In the genomic region with DNA sequence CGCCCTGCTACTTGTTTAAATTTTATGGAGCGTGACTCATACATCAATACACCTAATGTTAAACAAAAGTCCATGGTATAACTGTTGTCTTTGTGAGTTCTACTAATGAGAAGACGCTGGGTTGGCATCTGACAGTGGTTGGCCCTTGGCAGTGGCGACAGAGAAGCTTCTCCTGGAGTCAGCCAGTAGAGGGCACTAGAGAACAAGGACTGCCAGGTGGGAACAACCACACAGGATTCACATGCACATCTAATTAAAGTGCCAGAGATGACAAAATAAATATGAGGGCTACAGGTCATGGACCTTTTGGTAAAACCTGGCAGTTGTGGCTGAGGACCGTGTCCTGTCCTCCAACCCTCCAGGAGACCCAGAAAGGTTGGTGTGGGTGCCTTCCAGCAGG, we compare ENCODE assay signal across 10 mouse cellular contexts. TPM values are rescaled to one million over a fixed set of nuclear protein-coding genes. Genes with fewer than 3 reads are reported as not detected.
DNase-seq lines count a peak whose midpoint lies in the region; ATAC-seq and TF ChIP-seq lines count a peak whose summit lies in the region.
"Had no signal": no experiment of that assay in that cellular context is flagged by ENCODE, and none has a peak within 500 bp of the region (broad histone marks: within the 10 kb centered on the region; RNA-seq: fewer than 3 reads in every experiment).

No protein-coding gene starts in this region.

- no peaks in the 10 kb centered on the region for H3K36me3 ChIP-seq in kidney, embryonic 15.5 days
- no peaks in the 10 kb centered on the region for H3K36me3 ChIP-seq in ES-Bruce4 (ENCODE audit: control insufficient read depth, insufficient read depth, low read length, poor library complexity, severe bottlenecking)
- H3K36me3 ChIP-seq in thymus, adult 2 months (ENCODE audit: control insufficient read depth, insufficient read depth, low read length), result no peaks in the 10 kb centered on the region
- H3K36me3 ChIP-seq: embryonic facial prominence, embryonic 15.5 days had no signal

- 12% methylated on average over 5 of the region's 5 CpGs for WGBS in kidney, embryonic 15.5 days
- WGBS in thymus, adult 2 months, result 36% methylated on average over 5 of the region's 5 CpGs

- peak; percentile 58 for DNase-seq in kidney, adult 18-20 months
- peak; percentile 54 for DNase-seq in c-Kit-negative CD71-positive TER-119-positive erythroid progenitor cells, embryonic 14.5 days (ENCODE audit: low read depth, low spot score)
- DNase-seq in fibroblast of lung, adult 2 months (ENCODE audit: low read depth), result peak; percentile 5
- peak; percentile 68 to 81 for DNase-seq in layer of hippocampus, adult 2 months (ENCODE audit: low spot score in 2 of 2)
- DNase-seq in thymus, adult 2 months, result peak; percentile 78

- H3K9ac ChIP-seq in kidney, embryonic 15.5 days, result no peak overlapping the region
- no peak overlapping the region for H3K9ac ChIP-seq in ES-Bruce4 (ENCODE audit: low read depth, poor library complexity, severe bottlenecking)
- H3K9ac ChIP-seq: embryonic facial prominence, embryonic 15.5 days had no signal

- no peak for ATAC-seq in kidney, embryonic 15.5 days (replicated peaks; ENCODE audit: low FRiP score)
- ATAC-seq in monocyte, adult 5-6 weeks (replicated peaks; ENCODE audit: insufficient number of reproducible peaks, low FRiP score, low TSS enrichment, poor library complexity, severe bottlenecking), result peak; percentile 65; the same call in 1 of the 2 replicates

- TF ChIP-seq POLR2A in ES-Bruce4 (IDR thresholded peaks at IDR 0.05; ENCODE audit: insufficient read depth, low read length), result no peak
- no peak for TF ChIP-seq POLR2A in thymus, adult 2 months (IDR thresholded peaks at IDR 0.05; ENCODE audit: control insufficient read depth, extremely low read depth, insufficient read depth, low read length, poor library complexity)

- no peak overlapping the region for H3K27ac ChIP-seq in kidney, embryonic 15.5 days
- H3K27ac ChIP-seq in ES-Bruce4 (ENCODE audit: insufficient read depth, low read length), result no peak overlapping the region
- no peak overlapping the region for H3K27ac ChIP-seq in layer of hippocampus, adult 2 months
- no peak overlapping the region for H3K27ac ChIP-seq in thymus, adult 2 months (ENCODE audit: control insufficient read depth, insufficient read depth, low read length)
- H3K27ac ChIP-seq: embryonic facial prominence, embryonic 15.5 days had no signal

- H3K4me1 ChIP-seq in kidney, embryonic 15.5 days, result no peaks in the 10 kb centered on the region
- no peaks in the 10 kb centered on the region for H3K4me1 ChIP-seq in ES-Bruce4 (ENCODE audit: control insufficient read depth, insufficient read depth, low read length)
- peaks cover 9% of the 10 kb centered on the region for H3K4me1 ChIP-seq in thymus, adult 2 months (replicated peaks; ENCODE audit: control insufficient read depth, insufficient read depth, low read length)
- H3K4me1 ChIP-seq: embryonic facial prominence, embryonic 15.5 days had no signal

- peak; percentile 79 for TF ChIP-seq CTCF in ES-Bruce4 (IDR thresholded peaks at IDR 0.05; ENCODE audit: low read depth, low read length)
- peak; percentile 93 for TF ChIP-seq CTCF in layer of hippocampus, adult 2 months (conservative IDR thresholded peaks at IDR 0.05)
- TF ChIP-seq CTCF in thymus, adult 2 months (IDR thresholded peaks at IDR 0.05; ENCODE audit: borderline replicate concordance, control insufficient read depth, extremely low read depth, insufficient read depth, low read length, poor library complexity), result peak; percentile 71; the same call in 1 of the 2 replicates

- TF ChIP-seq EP300 in ES-Bruce4 (IDR thresholded peaks at IDR 0.05; ENCODE audit: insufficient read depth, low read depth, low read length), result no peak

- no peak overlapping the region for H3K4me2 ChIP-seq in kidney, embryonic 15.5 days
- H3K4me2 ChIP-seq: embryonic facial prominence, embryonic 15.5 days had no signal

- H3K9me3 ChIP-seq in kidney, embryonic 15.5 days (replicated peaks), result no peaks in the 10 kb centered on the region
- no peaks in the 10 kb centered on the region for H3K9me3 ChIP-seq in ES-Bruce4 (replicated peaks; ENCODE audit: control insufficient read depth, insufficient read depth, low read length, poor library complexity, severe bottlenecking)
- H3K9me3 ChIP-seq: embryonic facial prominence, embryonic 15.5 days; megakaryocyte, embryonic 14.5 days had no signal

- no peak overlapping the region for H3K4me3 ChIP-seq in kidney, embryonic 15.5 days (replicated peaks)
- H3K4me3 ChIP-seq in ES-Bruce4 (ENCODE audit: low read depth, low read length), result no peak overlapping the region
- no peak overlapping the region for H3K4me3 ChIP-seq in layer of hippocampus, adult 2 months
- no peak overlapping the region for H3K4me3 ChIP-seq in thymus, adult 2 months (ENCODE audit: control insufficient read depth, insufficient read depth, low read length)
- H3K4me3 ChIP-seq: embryonic facial prominence, embryonic 15.5 days; megakaryocyte, embryonic 14.5 days had no signal

- H3K27me3 ChIP-seq in kidney, embryonic 15.5 days, result no peaks in the 10 kb centered on the region
- no peaks in the 10 kb centered on the region for H3K27me3 ChIP-seq in ES-Bruce4 (ENCODE audit: control insufficient read depth, insufficient read depth, low read length, poor library complexity, severe bottlenecking)
- no peaks in the 10 kb centered on the region for H3K27me3 ChIP-seq in thymus, adult 2 months (ENCODE audit: control insufficient read depth, insufficient read depth, low read length)
- H3K27me3 ChIP-seq: embryonic facial prominence, embryonic 15.5 days had no signal

RNA-seq across cellular contexts. Expression of a gene that starts 5.7 kb away (rescaled TPM):
- polyA plus RNA-seq in kidney, embryonic 15.5 days (2015; fragmentation: Nextera tagmentation; extraction: Ambion mirVana), result 1.1 and 1.6 TPM in 2 replicates
- not detected in 2 replicates for polyA plus RNA-seq in ES-Bruce4 (2011; ENCODE audit: insufficient read depth, insufficient read length, low read depth, missing spikeins)
- total RNA-seq in layer of hippocampus, adult 2 months (2021), result not detected
- not detected in 3 replicates for total RNA-seq in monocyte, adult 5-6 weeks (2017)
- 1.4 and 2.8 TPM in 2 replicates for polyA plus RNA-seq in thymus, adult 2 months (2012; rRNA removed)

RNA-seq across cellular contexts. Expression of a gene that starts 9.0 kb away (rescaled TPM):
- polyA plus RNA-seq in kidney, embryonic 15.5 days (2015; fragmentation: Nextera tagmentation; extraction: Ambion mirVana), result 1.4 and 49.7 TPM in 2 replicates
- polyA plus RNA-seq in ES-Bruce4 (2011; ENCODE audit: insufficient read depth, insufficient read length, low read depth, missing spikeins), result not detected in 2 replicates
- not detected for total RNA-seq in layer of hippocampus, adult 2 months (2021)
- not detected in 3 replicates for total RNA-seq in monocyte, adult 5-6 weeks (2017)
- polyA plus RNA-seq in thymus, adult 2 months (2012; rRNA removed), result 10.1 and 10.4 TPM in 2 replicates
- polyA plus RNA-seq: embryonic facial prominence, embryonic 15.5 days had no signal

RNA-seq across cellular contexts. Expression of a gene that starts 26.7 kb away (rescaled TPM):
- polyA plus RNA-seq in kidney, embryonic 15.5 days (2015; fragmentation: Nextera tagmentation; extraction: Ambion mirVana), result 0.32 and 0.57 TPM in 2 replicates
- polyA plus RNA-seq in ES-Bruce4 (2011; ENCODE audit: insufficient read depth, insufficient read length, low read depth, missing spikeins), result not detected in 2 replicates
- total RNA-seq in layer of hippocampus, adult 2 months (2021), result not detected
- not detected in 3 replicates for total RNA-seq in monocyte, adult 5-6 weeks (2017)
- polyA plus RNA-seq in thymus, adult 2 months (2012; rRNA removed), result 2.1 and 2.7 TPM in 2 replicates
- polyA plus RNA-seq: embryonic facial prominence, embryonic 15.5 days had no signal

Comparison
In these comparisons a context has a peak if more than half of its experiments do, and no peak if none do; other contexts are left out.
1. DNase-seq: peak in every context shown above with its lines; median percentile 78 in thymus, adult 2 months; 74 in layer of hippocampus, adult 2 months; 58 in kidney, adult 18-20 months; 54 in c-Kit-negative CD71-positive TER-119-positive erythroid progenitor cells, embryonic 14.5 days; 5 in fibroblast of lung, adult 2 months.